Mouse (Mus musculus): ENCODE measurements around the gene Mvp.

Gene Mvp

GRCm38 (mm10) chr7:127014320-127014719 lies at the start of gene Mvp:
TSS of gene Mvp (minus strand) at chr7:127014621.
- DNase-seq (ENCODE audit: low spot score): peak; percentile 67

GRCm38 (mm10) chr7:127055026-127055585 lies 40.7 kb upstream of the Mvp start:
- DNase-seq (ENCODE audit: low spot score): no peak

- DNase-seq (ENCODE audit: low spot score): peak; percentile 94
These were observed 27.6 kb upstream of the Mvp start, which contains the start of gene Kif22 for GRCm38 (mm10) chr7:127041851-127042672. TSS of gene Kif22 (minus strand) at chr7:127042471.

DNA sequence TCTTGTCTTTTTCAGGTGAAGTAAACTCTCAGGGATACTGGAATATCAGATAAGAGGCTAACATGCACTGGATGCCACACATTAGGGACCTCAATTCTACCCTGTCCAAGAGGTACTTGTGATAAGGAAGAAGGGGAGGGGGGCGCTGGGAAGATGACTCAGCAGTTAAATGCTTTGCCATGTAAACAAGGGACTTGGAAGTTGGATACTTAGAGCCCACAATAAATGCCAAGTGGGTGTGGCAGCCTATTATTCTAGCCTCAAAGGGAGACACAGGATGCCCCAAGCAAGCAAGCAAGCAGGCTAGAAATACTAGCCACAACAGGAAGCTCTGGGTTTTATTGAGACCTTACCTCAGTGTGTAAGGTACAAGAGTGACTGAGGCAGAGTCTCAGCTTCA lies 16.8 kb upstream of the Mvp start:
- no peak for DNase-seq (ENCODE audit: low spot score)

DNA sequence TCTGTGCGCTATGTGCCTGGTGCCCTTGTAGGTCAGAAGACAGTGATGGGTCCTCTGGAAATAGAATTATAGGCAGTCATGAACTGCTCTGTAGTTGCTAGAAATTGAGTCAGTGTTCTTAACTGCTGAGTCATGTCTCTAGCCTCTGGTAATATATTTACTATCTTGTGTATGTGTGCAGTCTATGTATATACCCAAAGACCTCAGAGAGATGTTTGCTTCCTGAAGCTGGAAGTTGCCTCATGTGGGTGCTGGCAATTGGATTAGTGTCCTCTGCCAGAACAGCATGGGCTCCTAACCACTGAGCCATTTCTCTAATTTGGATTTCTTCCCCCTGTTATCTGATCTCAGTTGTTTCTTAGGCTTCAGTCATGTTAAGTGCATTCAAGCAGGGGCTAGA lies 15.8 kb upstream of the Mvp start:
- peak; percentile 79 for DNase-seq (ENCODE audit: low spot score)

DNA sequence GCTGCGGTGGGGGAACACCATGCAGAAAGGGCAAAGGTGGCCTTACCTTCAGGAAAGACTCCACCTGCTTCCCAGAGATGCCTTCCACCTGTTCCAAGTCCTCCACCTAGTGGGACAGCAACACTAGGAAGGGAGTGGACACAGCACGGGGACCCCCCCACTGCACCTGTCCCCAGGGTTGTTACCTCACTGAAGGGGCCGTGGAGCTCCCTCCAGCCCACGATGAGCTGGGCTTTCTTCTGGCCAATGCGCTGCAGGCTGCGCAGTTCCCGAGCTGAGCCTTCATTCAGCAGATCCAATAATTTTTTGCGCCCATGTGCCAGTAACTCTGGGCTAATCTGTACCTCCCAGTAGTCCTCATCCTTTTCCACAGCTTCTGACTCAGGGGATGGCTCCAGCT lies 13.5 kb upstream of the Mvp start:
- peak; percentile 57 for DNase-seq (ENCODE audit: low spot score)

- peak; percentile 99 for DNase-seq (ENCODE audit: low spot score)
These were observed 12.7 kb upstream of the Mvp start, which contains the start of gene Maz for GRCm38 (mm10) chr7:127026984-127027726. TSS of gene Maz (minus strand) at chr7:127027037.

DNA sequence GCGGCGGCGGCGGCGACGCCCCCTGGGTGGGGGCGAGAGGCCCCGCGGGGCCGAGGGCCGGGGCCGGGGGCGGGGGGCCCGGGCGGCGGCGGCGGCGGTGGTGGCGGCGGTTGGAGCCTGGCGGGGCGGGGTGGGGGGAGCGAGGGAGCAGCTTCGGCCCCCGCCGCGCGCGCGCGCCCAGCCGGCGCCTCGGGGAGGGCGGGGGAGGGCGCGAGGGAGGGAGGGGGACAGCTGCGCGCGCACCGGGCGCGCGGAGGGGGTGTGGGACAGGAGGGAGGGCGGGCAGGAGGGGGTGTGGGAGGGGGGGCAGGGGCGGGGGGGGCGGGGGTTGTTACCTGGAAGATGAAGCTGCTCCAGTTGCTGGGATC lies 12.2 kb upstream of the Mvp start:
- DNase-seq (ENCODE audit: low spot score): no peak

- peak; percentile 71 for DNase-seq (ENCODE audit: low spot score)
These were observed 11.8 kb upstream of the Mvp start for GRCm38 (mm10) chr7:127026161-127026600.

- peak; percentile 52 for DNase-seq (ENCODE audit: low spot score)
These were observed 11.2 kb upstream of the Mvp start for GRCm38 (mm10) chr7:127025556-127026160.

- DNase-seq (ENCODE audit: low spot score): peak; percentile 90
These were observed 10.5 kb upstream of the Mvp start for GRCm38 (mm10) chr7:127024755-127025555.

GRCm38 (mm10) chr7:127023896-127024690 lies 9.7 kb upstream of the Mvp start:
- no peak for DNase-seq (ENCODE audit: low spot score)

DNA sequence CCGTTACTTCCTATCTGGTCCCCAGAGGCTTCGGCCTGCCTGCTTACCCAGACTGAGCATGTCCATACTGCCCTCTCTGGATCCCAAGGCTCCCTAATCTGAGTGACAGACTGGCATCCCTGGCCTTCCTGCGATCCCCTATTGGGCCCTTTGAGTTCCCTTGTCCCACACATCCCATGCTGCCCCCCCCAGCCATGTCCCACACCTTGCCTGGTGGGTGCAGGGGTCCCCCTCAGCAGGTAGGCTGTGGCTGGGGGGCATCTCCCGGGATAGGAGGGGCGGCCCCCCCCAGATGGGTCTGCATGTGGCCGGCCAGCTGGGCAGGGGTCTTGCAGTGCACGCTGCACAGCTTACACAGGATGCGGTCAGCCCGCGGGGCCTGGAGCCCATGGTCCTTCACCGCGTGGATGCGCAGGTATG lies 8.9 kb upstream of the Mvp start:
- DNase-seq (ENCODE audit: low spot score): peak; percentile 61

GRCm38 (mm10) chr7:127022528-127023271 lies 8.3 kb upstream of the Mvp start:
- DNase-seq (ENCODE audit: low spot score): no peak

DNA sequence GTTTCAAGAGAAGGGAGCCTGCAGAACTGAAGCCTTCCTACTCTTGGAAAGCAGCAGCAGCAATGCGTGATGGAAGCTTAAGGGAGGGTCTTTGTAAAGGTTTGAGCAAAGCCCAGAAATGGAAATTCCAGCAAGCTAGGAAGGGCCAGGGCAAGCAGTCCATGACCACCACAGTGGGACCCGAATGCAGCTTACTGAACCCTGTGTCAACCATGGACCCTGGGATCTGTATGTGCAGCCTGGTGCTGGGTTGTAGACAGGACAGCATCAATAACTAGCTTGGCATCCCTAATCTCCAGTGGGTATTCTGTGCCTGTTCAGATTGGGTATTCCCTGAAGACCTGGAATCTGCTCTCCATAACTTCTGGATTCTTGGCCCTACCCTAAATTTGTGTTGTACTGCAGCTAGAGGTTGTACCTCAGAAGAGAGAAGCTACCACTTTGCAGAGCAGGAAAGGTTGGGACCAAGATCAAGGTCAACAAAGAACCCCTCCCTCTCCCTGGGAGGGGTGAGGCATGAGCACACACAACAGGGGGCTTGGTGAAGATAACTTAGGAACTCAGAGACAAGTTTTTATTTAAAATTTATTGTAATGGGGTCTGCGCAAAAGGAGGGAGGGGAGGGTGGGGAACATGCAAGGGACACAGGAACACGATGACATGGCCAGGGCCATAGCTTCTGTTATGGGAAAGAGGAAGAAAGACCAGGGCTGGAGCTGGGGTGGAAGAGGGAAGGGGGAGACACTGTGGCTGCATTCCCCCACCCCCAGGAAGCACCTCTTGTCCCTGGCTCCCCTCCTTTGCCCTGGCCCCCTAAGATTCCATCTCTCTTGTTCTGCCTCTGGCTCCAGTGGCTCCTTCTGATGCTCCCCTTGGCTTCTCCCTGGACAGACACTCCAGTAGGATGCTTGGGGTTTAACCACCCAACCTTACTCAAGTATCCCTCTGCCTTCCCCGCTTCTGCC lies 7.4 kb upstream of the Mvp start:
- DNase-seq (ENCODE audit: low spot score): peak; percentile 49

GRCm38 (mm10) chr7:127020901-127021562 lies 6.6 kb upstream of the Mvp start, which contains the start of the genes Gm42742 and Prrt2:
TSS of gene Gm42742 (minus strand) at chr7:127021097.
TSS of gene Prrt2 (minus strand) at chr7:127021211.
- peak; percentile 46 for DNase-seq (ENCODE audit: low spot score)

- no peak for DNase-seq (ENCODE audit: low spot score)
These were observed 6.1 kb upstream of the Mvp start for GRCm38 (mm10) chr7:127020491-127020890.

- DNase-seq (ENCODE audit: low spot score): no peak
These were observed 5.6 kb upstream of the Mvp start for GRCm38 (mm10) chr7:127020031-127020430.
